Mouse (Mus musculus) testis, postnatal 10 days (tissue): ENCODE measurements around the gene Rbm38.

ENCODE experiments used
- DNase-seq: peaks from one replicate; pipeline ENCODE4 v3.0.0; 2021; ENCODE audit warnings: low spot score

The Rbm38 gene

DNA sequence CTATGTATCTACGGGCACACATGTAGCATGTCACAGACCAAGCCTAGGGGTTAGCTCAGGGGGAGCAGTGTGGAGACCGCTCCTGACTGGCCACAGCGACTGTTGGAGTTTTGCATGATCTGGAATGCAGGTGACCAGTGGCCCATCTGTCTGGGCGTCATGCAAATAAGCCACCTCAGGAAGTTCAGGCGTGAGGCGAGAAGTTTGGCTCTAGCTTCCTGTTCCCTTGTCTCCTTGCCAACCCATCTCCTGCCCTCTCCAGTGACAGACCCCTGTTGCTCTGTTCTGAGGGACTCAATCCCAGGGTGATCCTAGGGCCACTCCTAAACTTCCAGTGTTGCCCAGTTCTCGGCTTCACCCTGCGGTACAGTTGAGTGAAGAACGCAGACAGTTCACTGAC, 40.2 kb downstream of the Rbm38 start:
- DNase-seq = no peak

DNA sequence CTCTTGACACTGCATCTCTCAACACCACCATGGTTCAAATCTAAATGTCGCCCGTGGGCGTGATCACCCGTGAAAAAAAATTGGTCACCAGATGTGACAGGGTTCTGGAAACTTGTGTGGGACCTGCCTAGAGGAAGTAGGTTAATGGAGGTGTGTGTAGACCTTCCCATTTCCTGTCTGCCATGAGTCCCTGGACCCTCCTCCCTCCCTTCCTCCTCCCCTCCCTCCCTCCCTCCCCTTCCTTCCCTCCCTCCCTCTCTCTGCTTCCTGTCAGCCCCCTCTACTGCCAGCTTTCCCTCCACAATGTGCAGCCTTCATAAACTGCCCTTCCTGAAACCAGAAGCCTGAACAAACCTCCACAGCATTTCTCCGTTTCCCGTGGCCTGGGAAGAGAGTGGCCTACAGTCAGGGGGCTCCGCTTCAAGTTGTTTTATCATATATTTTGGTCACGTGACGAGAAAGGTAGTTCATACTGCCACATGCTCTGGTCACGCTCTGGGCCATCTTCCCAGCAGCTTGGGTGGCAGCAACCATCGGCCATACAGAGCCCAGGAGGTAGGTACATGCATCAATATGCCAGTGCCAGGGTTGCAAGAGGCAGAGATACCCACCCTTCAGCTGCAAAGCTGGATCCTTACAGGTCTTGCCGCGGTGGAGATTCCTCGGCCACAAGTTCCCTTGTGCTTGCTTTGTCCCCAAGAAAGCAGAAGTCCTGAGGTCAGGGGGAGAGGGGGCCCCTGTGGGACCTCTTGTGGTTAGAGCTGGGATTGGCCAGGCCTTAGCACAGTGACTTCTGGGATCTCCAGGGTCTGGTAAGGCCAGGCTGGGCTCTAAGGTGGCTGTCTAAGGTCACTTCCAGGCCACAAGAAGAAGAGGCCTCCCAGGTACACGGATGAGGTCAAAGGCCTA, 41.4 kb downstream of the Rbm38 start:
- no peak for DNase-seq

DNA sequence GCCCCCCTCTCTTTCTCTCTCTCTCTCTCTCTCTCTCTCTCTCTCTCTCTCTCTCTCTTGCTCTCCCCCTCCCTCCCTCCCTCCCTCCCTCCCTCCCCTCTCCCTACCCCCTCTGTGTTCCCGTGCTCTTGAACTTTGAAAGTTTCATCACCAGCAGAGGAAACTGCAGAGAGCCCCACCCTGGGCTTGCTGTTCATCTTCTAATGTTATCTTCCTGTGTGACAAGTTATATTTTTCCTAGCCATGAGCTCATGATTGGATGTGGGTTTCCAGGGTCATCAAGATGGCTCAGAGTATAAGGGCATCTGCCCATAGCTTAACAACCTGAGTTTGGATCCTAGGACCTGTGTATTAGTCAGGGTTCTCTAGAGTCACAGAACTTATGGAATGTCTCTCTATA, 42.9 kb downstream of the Rbm38 start:
- no peak for DNase-seq

DNA sequence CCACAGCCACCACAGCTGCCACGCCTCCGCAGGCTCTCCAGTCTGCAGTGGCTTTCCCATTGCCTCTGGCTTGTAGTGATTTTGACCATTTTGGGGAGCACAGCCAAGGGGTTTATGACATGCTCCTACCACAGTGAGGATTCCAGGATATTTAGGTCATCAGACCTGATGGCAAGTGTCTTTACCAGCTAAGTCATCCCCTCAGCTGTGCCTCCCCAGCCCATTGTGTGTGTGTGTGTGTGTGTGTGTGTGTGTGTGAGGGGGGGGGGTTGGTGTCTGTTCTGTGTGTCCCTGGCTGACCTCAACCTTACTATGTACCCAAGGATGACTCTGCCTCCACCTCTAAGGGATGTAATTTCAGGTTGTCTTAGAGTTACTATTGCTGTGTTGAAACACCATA, 44.6 kb downstream of the Rbm38 start:
- DNase-seq = no peak

DNA sequence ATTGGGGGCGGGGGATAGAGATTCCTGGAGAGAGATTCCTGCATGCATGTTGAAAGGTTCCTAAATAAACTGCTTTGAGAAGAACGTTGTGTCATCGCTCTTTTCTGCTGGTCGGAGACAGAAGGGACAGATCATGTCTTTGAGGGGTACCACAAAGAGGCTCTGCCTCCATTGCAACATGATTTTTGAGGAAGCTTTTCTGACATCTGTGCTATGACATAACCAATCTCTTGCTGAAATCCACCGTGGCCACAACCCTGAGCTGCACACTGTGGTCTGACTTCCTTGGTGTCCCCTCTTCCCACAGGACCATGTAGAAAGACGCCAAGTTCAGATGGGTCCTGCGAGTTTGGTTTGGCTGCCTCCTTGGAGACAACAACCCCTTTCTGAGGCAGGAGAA, 52.6 kb downstream of the Rbm38 start:
- no peak for DNase-seq

DNA sequence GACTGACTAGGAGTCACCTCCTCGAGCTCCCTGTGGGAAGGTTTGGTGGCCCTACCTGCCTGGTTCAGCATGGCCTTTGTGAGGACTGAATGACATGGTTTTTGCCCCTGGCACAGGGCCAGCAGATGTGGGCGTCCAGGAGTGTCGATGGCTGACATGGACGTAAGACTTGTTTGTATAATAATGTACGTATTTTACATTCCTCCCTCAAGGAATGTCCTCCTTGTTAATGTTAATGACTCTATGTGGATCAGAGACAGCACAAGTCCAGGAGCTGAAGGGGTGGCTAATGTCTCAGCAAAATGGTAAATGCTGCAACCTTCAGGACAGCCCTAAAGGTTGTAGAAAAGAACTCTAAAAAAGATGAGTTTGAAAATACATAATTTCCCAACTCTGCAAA, 53.4 kb downstream of the Rbm38 start:
- DNase-seq = no peak

DNA sequence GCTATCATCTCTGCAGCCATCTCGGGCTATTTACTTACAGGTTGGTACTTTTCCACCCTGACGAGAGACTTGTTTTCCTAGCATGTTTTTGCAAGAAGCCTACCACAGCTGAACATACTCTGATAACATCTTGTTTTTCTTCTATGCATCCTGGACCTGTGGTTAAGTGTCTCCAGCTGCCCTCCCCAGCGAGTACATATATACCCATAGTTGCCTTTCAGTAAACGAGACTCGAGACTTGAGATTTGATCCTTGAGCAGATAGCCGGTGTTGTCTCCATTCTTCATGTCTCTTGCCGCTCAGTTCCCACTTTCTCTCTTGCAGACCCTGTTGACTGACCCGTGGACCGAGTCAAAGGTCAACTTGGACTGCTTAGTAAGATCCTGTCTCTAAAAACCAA, 56.6 kb downstream of the Rbm38 start:
- DNase-seq = no peak

DNA sequence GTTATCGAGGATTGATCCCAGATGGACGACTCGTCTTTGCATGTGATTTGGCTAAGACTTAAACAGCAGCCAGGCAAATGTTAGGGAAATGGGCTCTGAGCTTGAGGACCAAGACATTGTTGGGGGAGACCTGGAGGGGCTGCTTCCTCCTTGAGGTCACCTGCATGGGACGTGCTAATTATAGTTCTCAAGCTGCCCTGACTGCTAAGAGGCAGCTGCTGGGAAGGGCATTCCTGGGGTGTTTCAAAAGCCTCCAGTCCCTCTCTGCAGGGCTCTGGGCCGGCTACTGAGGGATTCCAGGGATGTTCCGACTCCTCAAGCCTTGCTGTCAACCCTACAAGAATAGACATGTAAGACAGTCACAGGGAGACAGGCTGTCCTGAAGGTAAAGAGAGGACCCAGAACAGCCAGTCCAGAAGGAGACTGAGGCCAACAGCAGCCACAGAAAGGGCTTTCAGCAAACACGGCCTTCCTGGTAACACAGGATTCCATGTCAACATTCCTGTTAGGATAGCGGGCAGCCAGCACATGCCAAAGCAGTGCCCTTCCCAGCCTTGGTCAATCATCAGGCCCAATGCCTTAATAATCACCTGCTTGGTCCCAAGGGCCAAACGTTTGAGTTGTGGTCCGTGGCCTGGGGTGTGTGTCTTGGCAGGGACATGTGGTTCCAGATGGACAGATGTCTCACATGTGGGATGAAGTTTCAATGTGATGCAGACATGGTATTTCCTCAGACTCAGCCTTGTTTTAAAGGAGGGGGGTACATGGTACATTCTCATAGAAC, 59.7 kb downstream of the Rbm38 start:
- no peak for DNase-seq

DNA sequence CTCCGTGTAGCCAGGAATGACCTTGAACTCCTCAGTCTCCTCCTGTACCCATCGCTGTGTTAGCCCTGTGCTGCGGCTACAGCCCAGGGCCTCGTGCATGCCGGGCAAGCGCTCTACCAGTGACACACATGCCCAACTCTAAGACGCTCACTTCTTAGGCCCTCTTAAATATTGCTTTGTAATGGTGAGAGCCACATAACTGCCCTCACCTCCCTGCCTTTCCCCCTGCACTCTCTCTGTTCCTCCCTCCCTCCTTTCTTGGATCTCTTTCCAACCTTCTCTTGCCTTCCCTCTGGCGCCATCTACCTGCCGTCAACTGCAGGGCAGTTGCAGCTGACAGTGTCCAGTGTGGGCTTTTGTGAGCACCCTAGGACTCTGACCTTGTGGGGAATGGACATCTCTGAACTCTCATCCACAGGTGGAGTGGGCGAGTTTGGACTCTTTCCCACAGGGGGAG, 60.5 kb downstream of the Rbm38 start:
- peak; percentile 88 for DNase-seq

DNA sequence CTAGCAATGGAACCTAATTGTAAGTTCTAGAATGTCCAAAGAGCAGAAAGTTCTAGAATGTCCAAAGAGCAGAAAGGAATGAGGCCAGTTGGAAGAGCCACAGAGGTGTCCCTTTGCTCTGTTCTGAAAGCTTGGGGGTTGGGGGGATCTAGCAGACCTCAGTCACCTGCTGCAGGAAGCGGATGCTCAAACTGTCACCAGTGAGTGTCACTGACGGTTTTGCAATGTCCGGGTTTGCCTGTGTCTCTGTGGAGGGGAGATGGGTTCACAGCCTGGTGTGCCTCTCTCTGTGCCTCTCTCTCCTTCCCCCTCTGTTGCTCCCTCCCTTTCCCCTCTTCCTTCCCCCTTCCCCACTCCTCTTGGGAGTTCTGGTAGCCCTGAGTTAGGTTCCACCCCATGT, 62.4 kb downstream of the Rbm38 start:
- DNase-seq = no peak

DNA sequence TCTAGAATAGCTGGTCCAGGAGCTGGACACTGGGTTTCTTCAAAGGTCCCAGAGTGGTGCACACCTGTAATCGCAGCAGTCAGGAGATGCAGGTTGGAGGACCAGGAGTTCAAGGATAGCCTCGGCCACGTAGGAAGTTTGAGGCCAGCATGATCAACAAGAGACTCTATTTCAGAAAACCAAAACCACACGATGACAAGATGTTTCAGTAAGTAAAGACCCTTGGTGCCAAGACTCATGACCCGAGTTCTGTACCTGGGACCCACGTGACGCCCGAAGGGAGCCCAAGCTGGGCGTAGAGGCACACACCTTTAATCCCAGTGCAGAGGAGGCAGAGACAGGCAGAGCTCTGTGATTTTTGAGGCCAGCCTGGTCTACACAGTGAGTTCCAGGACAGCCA, 62.8 kb downstream of the Rbm38 start:
- no peak for DNase-seq

DNA sequence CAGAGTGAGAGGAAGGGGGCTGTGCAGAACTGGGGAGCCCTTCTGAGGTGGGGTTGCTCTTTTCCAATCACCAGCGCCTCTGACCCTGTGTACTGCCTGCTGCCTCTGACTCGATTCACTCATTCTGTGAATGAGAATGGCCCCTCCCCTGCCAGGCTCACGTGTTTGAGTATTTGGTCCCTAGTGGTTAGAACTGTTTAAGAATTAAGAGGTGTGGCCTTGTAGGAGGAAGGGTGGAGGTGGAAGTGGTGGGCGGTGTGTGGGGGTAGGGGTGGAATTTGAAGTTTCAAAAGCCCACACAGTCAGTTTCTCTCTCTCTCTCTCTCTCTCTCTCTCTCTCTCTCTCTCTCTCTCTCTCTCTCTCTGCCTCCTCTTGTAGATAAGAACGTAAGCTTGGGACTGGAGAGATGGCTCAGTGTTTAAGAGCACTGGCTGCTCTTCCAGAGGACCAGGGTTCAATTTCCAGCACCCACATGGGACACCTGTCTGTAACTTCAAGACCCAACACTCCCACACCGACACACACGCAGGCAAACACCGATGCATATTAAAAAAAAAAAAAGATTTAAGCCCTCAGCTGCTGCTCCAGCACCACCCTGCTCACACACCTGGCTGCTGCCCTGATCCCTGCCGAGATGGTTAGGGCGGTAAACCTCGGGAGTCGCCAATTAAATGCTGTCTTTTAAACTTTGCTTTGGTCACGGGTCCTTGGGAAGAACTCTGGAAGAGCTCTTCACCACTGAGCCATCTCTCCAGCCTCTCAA, 63.6 kb downstream of the Rbm38 start:
- no peak for DNase-seq
